Mouse (Mus musculus) liver, postnatal 0 days (tissue): ENCODE measurements around the gene Cenph.

ENCODE experiments used
- CTCF ChIP-seq: sonication (generic); IDR thresholded peaks from 2 replicates; pipeline ENCODE4 v1.5.1; 2016; ENCODE audit warnings: antibody characterized with exemption, low read depth
- EP300 ChIP-seq: IDR thresholded peaks from 2 replicates; pipeline ENCODE4 v1.6.1; 2016; ENCODE audit warnings: antibody characterized with exemption, low read depth, mild to moderate bottlenecking

DNA sequence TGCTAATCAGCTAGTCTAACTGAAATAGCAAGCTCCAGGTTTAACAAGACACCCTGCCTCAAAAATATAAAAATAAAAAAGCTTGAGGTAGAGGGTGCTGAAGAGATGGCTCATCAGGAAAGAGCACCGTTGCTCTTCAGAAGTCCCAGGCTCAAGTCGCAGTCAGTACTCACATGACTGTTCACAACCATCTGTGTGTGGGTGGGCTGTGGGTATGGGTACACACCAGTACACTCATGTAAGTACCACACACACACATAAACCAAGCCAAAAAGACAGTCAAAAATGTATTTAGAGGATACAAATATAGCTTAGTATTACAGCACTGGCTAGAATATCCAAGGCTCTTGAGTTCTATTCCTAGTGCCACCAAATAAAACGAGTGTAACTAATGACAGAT lies 29.6 kb downstream of the Cenph start:
- TF ChIP-seq CTCF: no peak
- no peak for TF ChIP-seq EP300
